Mouse (Mus musculus) subcutaneous adipose tissue, adult 2 months (tissue): Measurements from ENCODE around the gene Gm1993. TPM values are rescaled to one million over a fixed set of nuclear protein-coding genes. Genes with fewer than 3 reads are reported as not detected.

Source experiments
- polyA plus RNA-seq: library from polyadenylated mRNA; depleted of rRNA; stranded (reverse); fragments of >200 nt; gene quantifications from 2 replicates; pipeline ENCODE4 v1.2.3, GENCODE M21; 2012; ENCODE audit warnings: low replicate concordance; rRNA removed

Gene Gm1993
- polyA plus RNA-seq: not detected in 2 replicates

DNA sequence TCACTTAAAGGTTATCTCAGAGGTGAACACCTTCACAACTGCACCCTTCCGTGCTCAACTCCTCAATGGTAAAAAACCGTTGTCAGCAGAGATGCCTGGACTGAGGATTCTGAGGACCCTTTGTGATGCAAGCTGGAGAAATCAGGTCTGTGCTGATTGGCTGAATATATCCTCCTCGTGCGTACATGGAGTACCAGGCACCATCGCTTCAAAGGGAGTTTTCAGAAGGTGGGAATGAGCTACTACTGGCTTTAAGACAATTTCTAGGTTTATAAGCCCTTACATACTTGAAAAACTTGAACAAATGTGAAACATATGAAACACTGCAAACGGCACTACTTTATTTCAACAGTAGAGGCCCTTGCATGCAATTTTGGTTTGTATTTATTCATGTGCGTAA is at the start of gene Gm1993:
Gene Gm1993, minus strand, starts transcription at position 101 of the 400 bp plus-strand sequence.

